Comparison of ENCODE assay signal across 8 mouse cellular contexts in the genomic region with DNA sequence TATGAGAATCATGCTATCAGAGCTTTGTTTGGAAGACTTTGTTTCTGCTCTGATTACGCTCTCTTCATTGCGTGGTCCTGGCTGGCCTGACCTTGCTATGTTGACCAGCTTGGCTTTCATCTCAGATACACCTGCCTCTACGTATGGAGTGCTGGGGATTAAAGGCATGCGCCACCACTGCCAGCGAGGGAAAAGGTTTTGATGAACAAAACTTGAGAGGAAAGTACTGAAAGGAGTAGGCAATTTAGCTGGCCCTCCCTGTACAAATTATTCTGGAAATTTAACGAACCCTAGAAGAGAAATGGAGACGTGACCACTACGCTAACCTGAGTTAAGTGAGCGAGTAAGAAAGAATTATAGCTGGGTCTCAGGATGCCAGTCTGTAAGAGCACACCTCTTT. TPM values are rescaled to one million over a fixed set of nuclear protein-coding genes. Genes with fewer than 3 reads are reported as not detected.
DNase-seq lines count a peak whose midpoint lies in the region; ATAC-seq and TF ChIP-seq lines count a peak whose summit lies in the region.

No protein-coding gene starts in this region.

- no peak for ATAC-seq in hindbrain, embryonic 12.5 days (ENCODE audit: low FRiP score)
- ATAC-seq in midbrain, embryonic 11.5 days (ENCODE audit: low FRiP score), result no peak
- no peak for ATAC-seq in monocyte, adult 5-6 weeks (replicated peaks; ENCODE audit: insufficient number of reproducible peaks, low FRiP score, low TSS enrichment, poor library complexity, severe bottlenecking)

- peak overlapping the region; percentile 94 for H3K27ac ChIP-seq in heart, adult 2 months
- H3K27ac ChIP-seq in hindbrain, embryonic 12.5 days, result peak overlapping the region; percentile 99
- H3K27ac ChIP-seq in midbrain, embryonic 11.5 days (ENCODE audit: low read depth, low read length), result peak overlapping the region; percentile 93; the same call in 1 of the 2 replicates

- H3K4me3 ChIP-seq in heart, adult 2 months, result peak overlapping the region; percentile 81
- H3K4me3 ChIP-seq in hindbrain, embryonic 12.5 days, result peak overlapping the region; percentile 93; the same call in 1 of the 2 replicates
- H3K4me3 ChIP-seq in midbrain, embryonic 11.5 days (ENCODE audit: low read depth, low read length), result peak overlapping the region; percentile 97

- no peak for DNase-seq in heart, adult 2 months
- no peak for DNase-seq in heart, postnatal 36 days
- DNase-seq in embryo, embryonic 9.5 days (ENCODE audit: extremely low spot score), result peak; percentile 31
- peak; percentile 84 for DNase-seq in midbrain, embryonic 11.5 days (ENCODE audit: low spot score, missing footprints)
- no peak for DNase-seq in gastrocnemius, postnatal 25 days
- DNase-seq in frontal cortex, postnatal 14 days (ENCODE audit: low spot score in 2 of 2), result no peak

- peaks cover 3% of the 10 kb centered on the region for H3K4me1 ChIP-seq in heart, adult 2 months (ENCODE audit: control insufficient read depth, insufficient read depth, low read length)
- H3K4me1 ChIP-seq in hindbrain, embryonic 12.5 days, result peaks cover 21% of the 10 kb centered on the region
- H3K4me1 ChIP-seq in midbrain, embryonic 11.5 days (ENCODE audit: control insufficient read depth, insufficient read depth, low read length), result peaks cover 8% of the 10 kb centered on the region; the same call in 1 of the 2 replicates

- peaks cover 8% of the 10 kb centered on the region for H3K36me3 ChIP-seq in heart, adult 2 months (ENCODE audit: control insufficient read depth, insufficient read depth, low read length)
- no peaks in the 10 kb centered on the region for H3K36me3 ChIP-seq in hindbrain, embryonic 12.5 days
- H3K36me3 ChIP-seq in midbrain, embryonic 11.5 days (ENCODE audit: control insufficient read depth, insufficient read depth, low read length), result no peaks in the 10 kb centered on the region

- H3K27me3 ChIP-seq in heart, adult 2 months (ENCODE audit: control insufficient read depth, insufficient read depth, low read length), result no peaks in the 10 kb centered on the region
- H3K27me3 ChIP-seq in hindbrain, embryonic 12.5 days, result no peaks in the 10 kb centered on the region
- 0 out of 2 replicates have a peak, but pooled peaks cover 2% of the 10 kb centered on the region for H3K27me3 ChIP-seq in midbrain, embryonic 11.5 days (ENCODE audit: control insufficient read depth, insufficient read depth, low read length)

- H3K79me2 ChIP-seq in heart, adult 2 months (replicated peaks; ENCODE audit: control insufficient read depth, insufficient read depth, low read length), result no peaks in the 10 kb centered on the region

- intact Hi-C loops in heart, adult 2 months (cut with DNase I), result loop anchor here (2.0 to 5.0 kb wide), 4 partner anchors 52 to 134 kb away; a partner anchor contains a TSS
- intact Hi-C loops in heart, postnatal 36 days (cut with DNase I), result loop anchor here (2.0 kb wide), 2 partner anchors 58 to 264 kb away; no protein-coding TSS in a partner anchor

- no peak for TF ChIP-seq EP300 in heart, adult 2 months (IDR thresholded peaks at IDR 0.05; ENCODE audit: insufficient read depth, low read depth, low read length)

- H3K9me3 ChIP-seq in hindbrain, embryonic 12.5 days (replicated peaks), result no peaks in the 10 kb centered on the region
- H3K9me3 ChIP-seq in midbrain, embryonic 11.5 days (ENCODE audit: control insufficient read depth, low read length), result no peaks in the 10 kb centered on the region

- TF ChIP-seq POLR2A in heart, adult 2 months (IDR thresholded peaks at IDR 0.05; ENCODE audit: insufficient read depth, low read depth, low read length), result no peak

- WGBS in heart, adult 2 months, result 84% methylated on average over 9 of the region's 9 CpGs
- WGBS in hindbrain, embryonic 12.5 days, result 53% methylated on average over 9 of the region's 9 CpGs
- WGBS in midbrain, embryonic 11.5 days, result 45% methylated on average over 9 of the region's 9 CpGs

- H3K4me2 ChIP-seq in hindbrain, embryonic 12.5 days (replicated peaks), result peak overlapping the region; percentile 64
- H3K4me2 ChIP-seq in midbrain, embryonic 11.5 days, result peak overlapping the region; percentile 37

- 0 out of 2 replicates have a peak overlapping the region, but pooled peaks have one; percentile 13 for H3K9ac ChIP-seq in heart, adult 2 months (ENCODE audit: low read depth, low read length)
- peak overlapping the region; percentile 96; the same call in 1 of the 2 replicates for H3K9ac ChIP-seq in hindbrain, embryonic 12.5 days
- H3K9ac ChIP-seq in midbrain, embryonic 11.5 days (ENCODE audit: low read length), result peak overlapping the region; percentile 91

- no peak for TF ChIP-seq CTCF in heart, adult 2 months (IDR thresholded peaks at IDR 0.05)

RNA-seq across cellular contexts. Expression of a gene that starts 1.0 kb away (rescaled TPM):
- 10 to 100 TPM; 48.0 to 53.4 TPM for total RNA-seq in heart, adult 2 months (2021)
- 23.4 and 47.4 TPM in 2 replicates for polyA plus RNA-seq in heart, adult 2 months (2012; rRNA removed)
- 10 to 100 TPM; 50.7 to 63.9 TPM for total RNA-seq in heart, postnatal 36 days (2021)
- 148 and 155 TPM in 2 replicates for polyA plus RNA-seq in hindbrain, embryonic 12.5 days (2016; fragmentation: Nextera tagmentation; extraction: Ambion mirVana)
- 172 and 178 TPM in 2 replicates for polyA plus RNA-seq in midbrain, embryonic 11.5 days (2014; fragmentation: Nextera tagmentation; extraction: Ambion mirVana)
- total RNA-seq in gastrocnemius, postnatal 25 days (2021), result 10 to 100 TPM; 22.8 to 24.2 TPM
- total RNA-seq in monocyte, adult 5-6 weeks (2017), result 807 to 1,253 TPM (median 1,136 TPM) in 3 replicates

RNA-seq across cellular contexts. Expression of a gene that starts 54.3 kb away (rescaled TPM):
- total RNA-seq in heart, adult 2 months (2021), result 1 to 10 TPM; 7.0 to 8.6 TPM
- polyA plus RNA-seq in heart, adult 2 months (2012; rRNA removed), result 4.9 and 6.7 TPM in 2 replicates
- total RNA-seq in heart, postnatal 36 days (2021), result 1 to 10 TPM; 6.6 to 9.0 TPM
- 69.4 and 69.7 TPM in 2 replicates for polyA plus RNA-seq in hindbrain, embryonic 12.5 days (2016; fragmentation: Nextera tagmentation; extraction: Ambion mirVana)
- 95.1 and 99.0 TPM in 2 replicates for polyA plus RNA-seq in midbrain, embryonic 11.5 days (2014; fragmentation: Nextera tagmentation; extraction: Ambion mirVana)
- total RNA-seq in gastrocnemius, postnatal 25 days (2021), result 1 to 10 TPM; 6.0 TPM
- total RNA-seq in monocyte, adult 5-6 weeks (2017), result 62.6 to 83.6 TPM (median 77.5 TPM) in 3 replicates

Comparison
In these comparisons a context has a peak if more than half of its experiments do, and no peak if none do; other contexts are left out.
1. DNase-seq: peak in embryo, embryonic 9.5 days (single experiment) and midbrain, embryonic 11.5 days (single experiment); none in heart, adult 2 months (0 of 2), heart, postnatal 36 days (0 of 2), gastrocnemius, postnatal 25 days (single experiment) and frontal cortex, postnatal 14 days (0 of 2).
2. H3K9ac ChIP-seq: peak in every context shown above with its lines; median percentile 96 in hindbrain, embryonic 12.5 days; 91 in midbrain, embryonic 11.5 days; 13 in heart, adult 2 months.
3. RNA of a gene that starts 1.0 kb away (total RNA-seq): 807 to 1,253 TPM in monocyte, adult 5-6 weeks; 50.7 to 63.9 TPM in heart, postnatal 36 days, 48.0 to 53.4 TPM in heart, adult 2 months and 22.8 to 24.2 TPM in gastrocnemius, postnatal 25 days; every median in the first group is over 10 times any median in the second.
4. Peak in every context shown above with its lines, with median percentiles within 50 percentile points of each other: H3K27ac ChIP-seq and H3K4me3 ChIP-seq.